Mouse (Mus musculus) cerebellum, postnatal 4 days (tissue): ENCODE measurements around the gene Ddr2.
A peak's percentile ranks its signal among the peaks of the same experiment; 100 is the strongest.

Source experiments
- DNase-seq, 2 experiments: peaks; one replicate each; pipeline ENCODE4 v3.0.0; 2022; ENCODE audit warnings: low spot score in 2 of 2, mixed read lengths in 1 of 2

Ddr2 gene

DNA sequence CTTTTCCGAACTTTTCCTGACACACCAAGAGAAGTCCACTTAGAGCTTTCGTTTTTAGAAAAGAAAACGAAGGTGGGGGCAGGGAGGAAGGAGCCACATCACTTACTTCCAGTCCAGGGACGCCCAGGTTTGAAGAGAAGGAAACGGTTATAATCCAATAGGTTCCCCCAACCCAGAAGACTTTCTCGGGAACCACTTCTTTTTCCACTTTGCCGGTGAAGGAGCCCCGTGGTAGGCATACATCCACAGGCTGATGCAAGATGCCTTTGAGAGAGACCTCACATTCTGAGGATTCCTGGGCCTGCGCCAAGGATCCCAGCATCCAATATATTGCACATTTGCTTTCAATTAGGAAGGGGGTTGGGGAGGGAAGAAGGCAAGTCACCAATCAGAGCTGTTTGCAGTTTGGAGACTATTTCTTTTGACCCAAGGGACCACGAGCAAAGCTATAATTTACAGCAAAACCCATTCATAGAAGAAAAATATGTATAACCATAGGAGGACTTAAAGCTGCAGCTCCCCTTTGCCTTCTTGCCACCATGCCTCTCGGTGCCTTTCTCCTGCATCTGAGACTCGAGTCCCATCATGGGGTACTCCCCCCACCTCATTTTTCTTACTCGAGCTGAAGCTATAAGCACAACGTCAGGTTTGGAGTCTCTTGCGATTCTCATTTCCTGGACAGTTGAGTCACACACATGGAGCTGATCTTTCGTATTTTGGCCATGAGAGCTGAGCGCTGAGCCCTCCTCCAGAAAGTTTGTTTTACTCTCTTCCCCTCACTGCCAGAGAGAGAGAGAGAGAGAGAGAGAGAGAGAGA is at the start of gene Ddr2:
TSS of gene Ddr2 (minus strand) at position 247 of the 817 bp plus-strand sequence.
- peak; percentile 31 to 56 for DNase-seq

DNA sequence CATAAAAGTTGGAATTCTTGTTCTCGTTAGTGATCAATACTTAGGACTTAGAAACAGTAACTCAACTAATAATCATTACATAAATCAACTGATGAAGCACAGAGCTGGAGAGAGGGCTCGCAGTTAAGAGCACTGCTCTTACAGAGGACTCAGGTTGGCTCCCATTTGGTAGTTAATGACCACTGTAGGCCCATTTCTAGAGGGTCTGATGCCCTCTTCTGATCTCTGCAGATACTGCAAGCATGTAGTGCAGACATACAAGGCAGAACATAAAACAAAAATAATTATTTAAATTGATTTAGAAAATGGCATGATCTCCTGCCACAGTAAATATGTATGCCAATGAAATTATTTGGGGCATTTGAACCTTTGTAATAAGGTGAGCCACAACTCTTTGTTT is 49.1 kb upstream of the Ddr2 start:
- no peak for DNase-seq

DNA sequence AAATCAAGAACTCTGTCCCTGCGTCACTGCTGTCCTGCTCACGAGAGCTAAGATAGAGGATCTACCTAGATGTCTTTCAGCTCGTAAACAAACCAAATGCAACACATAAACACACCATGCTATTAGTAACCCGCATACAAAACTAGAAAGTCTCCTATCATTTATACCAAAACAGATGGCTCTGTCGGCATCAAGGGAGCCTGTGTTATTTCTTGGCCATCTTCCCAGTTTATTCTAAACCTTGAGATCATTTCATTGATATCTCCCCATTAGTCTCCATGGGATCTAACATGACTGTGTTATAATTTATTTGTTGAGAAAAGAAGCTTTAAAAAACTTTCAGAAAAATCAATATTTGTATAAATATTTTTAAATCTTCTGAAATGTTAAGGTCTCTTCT is 45.2 kb upstream of the Ddr2 start:
- DNase-seq = no peak

DNA sequence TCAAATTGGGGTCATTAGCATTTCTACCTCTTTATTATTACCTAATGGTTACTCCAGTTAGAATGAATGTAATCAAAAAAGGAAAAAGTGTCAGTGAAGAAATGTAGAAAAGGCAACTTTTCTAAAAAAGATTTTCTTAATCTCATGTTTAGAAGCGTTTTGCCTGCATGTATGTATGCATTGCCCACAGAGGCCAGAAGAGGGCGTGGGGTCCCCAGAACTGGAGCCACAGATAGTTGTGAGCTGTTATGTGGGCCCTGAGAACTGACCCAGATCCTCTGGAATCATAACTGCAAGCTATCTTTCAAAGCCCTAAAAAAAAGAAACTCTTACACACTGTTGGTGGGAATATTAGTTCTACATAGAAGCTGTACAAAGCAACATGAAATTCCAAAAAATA is 44.7 kb upstream of the Ddr2 start:
- DNase-seq = no peak

DNA sequence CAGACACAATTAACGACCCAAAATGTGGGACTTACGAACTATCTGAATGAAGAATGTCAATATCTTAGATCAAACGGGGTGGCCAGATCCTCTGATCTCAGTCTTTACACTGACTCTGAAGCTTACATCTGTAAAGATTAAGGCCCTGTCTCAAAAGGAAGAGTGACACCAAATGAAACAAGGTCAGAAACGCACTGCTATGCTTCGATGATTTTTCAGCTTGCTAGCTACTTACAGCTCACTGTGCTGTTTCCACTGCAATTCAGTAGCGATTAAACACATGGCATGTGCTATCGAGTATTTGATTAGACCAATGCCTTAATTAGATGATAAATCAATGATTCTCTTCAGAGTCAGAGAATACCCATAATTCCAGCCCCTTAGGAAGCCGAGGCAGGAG is 43.4 kb upstream of the Ddr2 start:
- no peak for DNase-seq

- DNase-seq = no peak
Observed at GRCm38 (mm10) chr1:170152552-170152951, 42.0 kb upstream of the Ddr2 start.

- DNase-seq = no peak
Observed at GRCm38 (mm10) chr1:170150870-170151269, 40.3 kb upstream of the Ddr2 start.

DNA sequence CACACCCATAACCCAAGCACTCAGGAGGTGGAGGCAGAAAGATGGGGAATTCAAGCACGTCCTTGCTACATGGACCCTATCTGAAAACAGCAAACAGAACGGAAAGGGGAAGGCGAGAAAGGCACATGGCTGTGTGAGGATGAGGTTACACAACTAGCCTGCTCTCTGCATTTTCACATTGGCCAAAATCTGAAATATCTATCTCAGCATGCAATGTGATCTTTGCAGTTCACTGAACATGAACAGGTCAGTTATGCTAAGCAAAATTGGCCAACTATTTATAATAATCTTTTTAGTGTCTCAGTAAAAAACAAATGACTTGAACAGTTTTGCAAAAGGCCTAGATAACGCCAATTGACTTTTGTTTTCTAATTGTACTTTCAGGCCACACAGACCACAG is 39.2 kb upstream of the Ddr2 start:
- no peak for DNase-seq

GRCm38 (mm10) chr1:170148536-170148935 is 38.0 kb upstream of the Ddr2 start:
- DNase-seq = no peak

DNA sequence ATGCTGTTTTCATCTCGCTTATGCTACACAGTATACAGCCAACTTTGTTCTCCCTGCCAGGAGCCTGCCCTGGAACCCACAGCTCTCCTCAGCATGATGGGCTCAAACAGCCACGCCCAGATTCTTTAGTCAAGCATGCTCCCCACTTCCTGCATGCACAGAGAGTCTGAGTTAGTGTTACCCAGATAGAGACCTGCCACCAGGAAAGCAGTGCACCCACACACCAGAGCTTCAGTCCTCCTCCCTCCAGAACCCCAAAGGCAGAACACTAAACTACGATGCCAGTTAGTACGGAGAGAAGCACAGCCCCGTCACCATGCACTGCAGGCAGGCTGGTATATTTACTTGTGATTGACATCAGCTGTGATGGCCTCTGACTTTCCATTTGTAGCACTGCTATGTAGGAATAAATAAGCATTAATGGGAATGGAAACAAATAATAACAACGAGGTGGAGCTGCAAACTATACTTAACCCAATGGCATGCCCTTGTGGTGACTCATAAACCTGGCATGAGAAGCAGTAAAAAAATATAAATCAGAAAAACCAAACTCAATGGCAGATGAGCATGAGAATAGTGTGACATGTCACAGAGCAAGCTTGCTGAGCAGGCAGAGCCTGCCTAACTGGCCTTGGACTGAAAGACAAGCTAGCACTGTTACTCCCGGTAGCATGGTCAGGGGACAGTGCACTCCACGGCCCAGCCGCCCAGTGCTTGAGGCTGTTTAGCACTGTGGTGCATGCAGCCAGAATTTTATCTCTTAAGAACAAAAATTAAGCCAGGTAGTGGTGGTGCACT is 37.3 kb upstream of the Ddr2 start:
- no peak for DNase-seq

DNA sequence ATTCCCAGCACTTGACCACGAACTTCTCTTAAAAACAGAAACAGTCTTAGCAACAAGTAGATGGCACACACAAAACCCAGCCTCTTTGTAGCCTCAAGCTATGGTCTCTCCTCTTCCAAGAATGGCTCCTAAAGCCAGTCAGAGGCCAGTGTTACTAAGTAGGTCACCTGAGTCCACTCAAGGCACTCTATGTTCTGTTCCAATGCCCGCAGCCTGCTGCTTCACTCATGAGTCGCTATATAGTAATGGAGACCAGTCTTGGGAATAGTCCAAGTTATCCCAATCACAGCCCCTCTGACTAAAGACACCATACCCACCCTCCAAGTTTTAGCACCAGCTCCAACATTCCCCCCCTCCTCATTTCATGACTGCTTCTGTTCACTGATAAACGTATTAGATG is 35.0 kb upstream of the Ddr2 start:
- DNase-seq = no peak

GRCm38 (mm10) chr1:170142256-170142871 is 31.8 kb upstream of the Ddr2 start:
- no peak for DNase-seq

DNA sequence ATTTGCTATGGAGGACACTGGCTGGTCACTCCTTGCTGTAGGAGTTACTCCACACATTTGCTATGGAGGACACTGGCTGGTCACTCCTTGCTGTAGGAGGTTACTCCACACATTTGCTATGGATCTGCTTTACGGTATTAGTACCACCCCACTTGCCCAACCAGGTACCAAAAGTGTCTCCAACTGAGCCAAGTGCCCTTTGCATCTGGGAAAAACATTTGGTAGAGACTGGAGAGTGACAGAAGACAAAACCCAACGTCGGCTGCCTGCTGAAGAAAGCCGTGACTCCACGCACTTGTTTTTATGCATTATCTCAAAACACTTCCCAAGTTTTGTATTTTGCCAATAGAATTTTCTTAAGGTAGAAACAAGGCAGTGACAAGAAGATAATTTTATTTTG is 31.1 kb upstream of the Ddr2 start:
- no peak for DNase-seq

GRCm38 (mm10) chr1:170136351-170137009 is 25.9 kb upstream of the Ddr2 start:
- peak in 1 of 2 experiments; percentile 64 for DNase-seq

- DNase-seq = no peak
Observed at GRCm38 (mm10) chr1:170134264-170134663, 23.7 kb upstream of the Ddr2 start.

GRCm38 (mm10) chr1:170130962-170131361 is 20.4 kb upstream of the Ddr2 start:
- no peak for DNase-seq

DNA sequence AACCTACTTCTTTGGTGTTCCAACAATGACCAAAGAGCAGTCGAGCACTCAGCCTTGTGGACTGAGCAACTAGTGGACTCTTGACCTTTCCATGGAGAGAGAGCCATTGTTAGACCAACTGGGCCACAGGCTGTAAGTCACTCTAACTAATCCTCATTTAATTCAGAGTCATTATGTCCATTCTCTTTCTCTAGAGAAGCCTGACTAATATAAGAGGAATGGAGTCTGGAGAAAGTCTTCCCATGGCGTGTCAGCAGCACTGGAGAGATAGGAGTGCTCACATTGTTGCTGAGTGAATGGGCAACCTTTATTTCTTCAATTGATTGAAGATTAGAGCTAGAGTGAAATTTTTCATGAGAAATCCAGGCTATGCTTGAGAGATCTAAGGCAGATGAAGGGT is 14.1 kb upstream of the Ddr2 start:
- no peak for DNase-seq

GRCm38 (mm10) chr1:170113616-170114015 is 3.1 kb upstream of the Ddr2 start:
- no peak for DNase-seq

- DNase-seq = no peak
Observed at GRCm38 (mm10) chr1:170112261-170112660, 1.7 kb upstream of the Ddr2 start.

DNA sequence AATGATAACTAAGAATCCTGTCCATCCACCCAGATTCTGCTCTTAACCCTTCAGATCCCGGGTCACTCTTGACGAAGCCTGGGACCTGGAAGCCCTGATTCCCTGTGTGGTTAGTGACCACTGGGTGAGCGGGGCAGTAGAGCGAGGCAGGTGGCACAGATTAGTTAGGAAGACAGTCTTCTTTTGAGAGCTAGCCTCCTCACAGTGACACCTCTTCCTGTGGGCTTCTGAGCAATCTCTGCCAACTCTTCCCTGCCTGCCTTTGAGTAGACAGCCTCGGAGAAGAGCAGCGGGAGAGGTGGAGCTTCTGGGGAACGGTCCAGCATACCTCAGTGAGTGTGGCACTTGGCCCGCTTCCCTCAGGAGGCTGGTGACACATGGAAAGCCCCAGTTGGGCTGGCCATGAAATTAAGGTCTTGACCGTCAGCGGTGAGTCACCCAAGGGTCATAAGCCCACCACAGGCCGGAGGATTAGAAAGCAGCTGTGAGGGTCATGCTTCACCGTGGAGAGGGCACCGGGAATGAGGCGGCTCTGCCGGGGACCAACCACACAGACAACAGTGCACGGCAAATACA is 1.2 kb upstream of the Ddr2 start:
- DNase-seq = peak in 1 of 2 experiments; percentile 10

GRCm38 (mm10) chr1:170109776-170110515 is 616 bp downstream of the Ddr2 start:
- DNase-seq = peak in 1 of 2 experiments; percentile 6
